Mouse (Mus musculus): Measurements from ENCODE around the gene Gm9040. TPM values are rescaled to one million over a fixed set of nuclear protein-coding genes. Genes with fewer than 3 reads are reported as not detected.
"Not testable (repeated sequence)": the region's sequence is repeated elsewhere in the genome, so short reads cannot be mapped to it uniquely, and the experiment has no call there.

Gene Gm9040
- polyA plus RNA-seq, 1 experiment from 2014 or later, result not detected

DNA sequence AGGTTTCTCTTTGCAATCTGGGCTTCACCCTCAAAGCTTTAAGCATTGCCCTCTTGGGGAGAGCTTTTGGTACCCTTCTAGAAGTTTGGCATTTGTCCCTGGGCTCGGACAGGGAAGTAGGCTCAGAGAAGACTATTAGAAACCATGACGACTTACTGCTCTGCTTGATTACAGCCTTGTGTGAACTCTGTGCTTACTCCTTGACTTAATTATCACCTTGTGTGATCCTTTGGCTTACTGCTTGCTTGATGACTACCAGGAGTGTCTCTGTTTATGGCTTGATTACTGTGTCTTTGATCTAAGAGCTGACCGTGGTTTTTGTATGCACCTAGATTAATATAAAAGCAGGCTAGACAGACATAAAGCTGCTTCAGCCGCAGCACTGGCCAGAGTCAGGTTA, 48.7 kb downstream of the Gm9040 start:
- H3K36me3 ChIP-seq; H3K4me1 ChIP-seq; DNase-seq (ENCODE audit: low spot score); H3K9me3 ChIP-seq (replicated peaks); H3K27me3 ChIP-seq (ENCODE audit: low read depth, poor library complexity, severe bottlenecking); H3K4me3 ChIP-seq; H3K27ac ChIP-seq (replicated peaks): not testable (repeated sequence)
- WGBS, result no CpG with 5 or more reads among the region's 4 CpGs

Other genes with a start within 250 kb of the Gm9040 start
- 53.8 and 56.2 TPM in 2 replicates for gene Mdm1, start 185.2 kb downstream of the Gm9040 start, polyA plus RNA-seq (2016; fragmentation: Nextera tagmentation; extraction: Ambion mirVana)
- 0.10 TPM in 1 of 2 replicates, not detected in the other for gene Il22, start 122.0 kb downstream of the Gm9040 start, polyA plus RNA-seq (2016; fragmentation: Nextera tagmentation; extraction: Ambion mirVana)
- 0.11 TPM in 1 of 2 replicates, not detected in the other for gene Gm32717, start 86.2 kb downstream of the Gm9040 start, polyA plus RNA-seq (2016; fragmentation: Nextera tagmentation; extraction: Ambion mirVana)
- gene Gm32802, start 68.3 kb downstream of the Gm9040 start, polyA plus RNA-seq (2016; fragmentation: Nextera tagmentation; extraction: Ambion mirVana), result 0.11 TPM in 1 of 2 replicates, not detected in the other
- gene Iltifb, start 31.9 kb downstream of the Gm9040 start, polyA plus RNA-seq (2016; fragmentation: Nextera tagmentation; extraction: Ambion mirVana), result not detected in 2 replicates
- gene Gm9044, start 5.4 kb upstream of the Gm9040 start, polyA plus RNA-seq (2016; fragmentation: Nextera tagmentation; extraction: Ambion mirVana), result not detected in 2 replicates
- 0.06 and 0.12 TPM in 2 replicates for gene Gm9045, start 10.9 kb upstream of the Gm9040 start, polyA plus RNA-seq (2016; fragmentation: Nextera tagmentation; extraction: Ambion mirVana)
- not detected in 2 replicates for gene Gm9046, start 16.3 kb upstream of the Gm9040 start, polyA plus RNA-seq (2016; fragmentation: Nextera tagmentation; extraction: Ambion mirVana)
- gene Gm9048, start 21.7 kb upstream of the Gm9040 start, polyA plus RNA-seq (2016; fragmentation: Nextera tagmentation; extraction: Ambion mirVana), result not detected in 2 replicates
- 0.06 and 0.12 TPM in 2 replicates for gene Gm9049, start 27.1 kb upstream of the Gm9040 start, polyA plus RNA-seq (2016; fragmentation: Nextera tagmentation; extraction: Ambion mirVana)
- gene Ifng, start 114.1 kb upstream of the Gm9040 start, polyA plus RNA-seq (2016; fragmentation: Nextera tagmentation; extraction: Ambion mirVana), result not detected in 2 replicates

All from midbrain, embryonic 10.5 days (tissue).